Mouse (Mus musculus) cerebellum, adult 2 months (tissue): Measurements from ENCODE around the gene Tcl1b5. TPM values are rescaled to one million over a fixed set of nuclear protein-coding genes. Genes with fewer than 3 reads are reported as not detected.
A peak's percentile ranks its signal among the peaks of the same experiment; 100 is the strongest.
"Not testable (repeated sequence)": the region's sequence is repeated elsewhere in the genome, so short reads cannot be mapped to it uniquely, and the experiment has no call there.

Experiments
- DNase-seq, 2 experiments: peaks; one replicate each; pipeline ENCODE4 v3.0.0; 2021
- H3K27ac ChIP-seq: fragments of 200-500 bp; 2 replicates; pipeline ENCODE4 v1.5.1; 2012; ENCODE audit warnings: low read length, control low read depth, inconsistent platforms; ENCODE audit not compliant: insufficient read depth
- H3K27me3 ChIP-seq: fragments of 200-500 bp; 2 replicates; pipeline ENCODE4 v1.6.1; 2012; ENCODE audit warnings: inconsistent platforms, mild to moderate bottlenecking, low read length, moderate library complexity; ENCODE audit not compliant: control insufficient read depth, insufficient read depth
- H3K4me1 ChIP-seq: fragments of 200-500 bp; 2 replicates; pipeline ENCODE4 v1.6.1; 2011; ENCODE audit warnings: low read length; ENCODE audit not compliant: control insufficient read depth, insufficient read depth
- H3K4me3 ChIP-seq: fragments of 200-500 bp; replicated peaks from 2 replicates; pipeline ENCODE3; 2011; ENCODE audit warnings: mild to moderate bottlenecking, low read depth, low read length, control low read depth; ENCODE audit not compliant: insufficient read depth
- CTCF ChIP-seq: fragments of 200-500 bp; IDR thresholded peaks from 2 replicates; pipeline ENCODE4 v1.5.1; 2011; ENCODE audit warnings: low read depth, mild to moderate bottlenecking, control low read depth, low read length, moderate library complexity, borderline replicate concordance; ENCODE audit not compliant: insufficient read depth
- POLR2A ChIP-seq: fragments of 200-500 bp; IDR thresholded peaks from 2 replicates; pipeline ENCODE4 v1.6.1; 2011; ENCODE audit warnings: low read length, control low read depth, borderline replicate concordance; ENCODE audit not compliant: insufficient read depth
- WGBS: fragments of 180-500 bp; shearing (Covaris S2); methylation state at CpG from one replicate; pipeline ENCODE4 v1.1.7; 2018; 5-methylcytosine and 5-hydroxymethylcytosine counted together
- polyA plus RNA-seq: library from polyadenylated mRNA; depleted of rRNA; stranded (reverse); fragments of >200 nt; gene quantifications from 2 replicates; pipeline ENCODE4 v1.2.3, GENCODE M21; 2012

Gene Tcl1b5
- polyA plus RNA-seq, 1 experiment = not detected

DNA sequence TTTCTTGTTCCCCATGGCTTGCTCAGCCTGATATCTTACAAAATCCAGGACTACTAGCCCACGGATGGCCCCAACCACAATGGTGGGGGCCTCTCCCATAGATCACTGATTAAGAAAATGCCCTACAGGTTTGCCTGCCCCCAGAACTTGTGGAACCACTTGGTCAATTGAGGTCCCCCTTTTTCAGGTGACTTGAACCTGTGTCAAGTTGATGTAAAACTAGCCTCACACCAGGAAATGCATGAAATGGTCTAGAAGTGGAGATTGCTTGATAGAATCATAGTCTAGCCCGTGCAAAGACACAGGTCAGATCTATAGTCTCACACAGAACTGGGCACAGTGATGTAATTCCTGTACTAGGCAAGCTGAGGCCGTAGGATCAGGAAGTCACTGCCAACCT lies 30.4 kb upstream of the Tcl1b5 start, which contains the start of gene Tcl1b2:
Tcl1b2 (plus strand) TSS at position 301 of the 400 bp plus-strand sequence.
- DNase-seq = no peak

DNA sequence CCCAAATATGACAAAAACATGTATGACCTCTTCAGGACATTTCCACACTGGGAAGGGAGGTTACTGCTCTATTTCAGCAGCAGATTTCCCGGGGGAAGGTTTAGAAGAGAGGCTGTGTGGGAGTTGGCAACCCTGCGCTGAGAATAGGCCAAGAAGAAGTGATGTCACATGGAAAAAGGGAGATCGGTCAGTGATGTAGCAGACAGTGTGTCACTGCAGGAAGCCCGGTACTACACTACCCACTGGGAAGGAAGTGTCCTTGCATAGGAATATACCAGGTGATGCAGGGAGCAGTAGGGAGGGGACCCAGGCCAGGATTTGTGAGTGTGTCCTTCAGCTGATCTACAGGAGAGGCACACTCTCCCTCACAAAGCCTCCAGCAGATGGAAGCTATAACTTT lies 20.9 kb upstream of the Tcl1b5 start:
- not testable (repeated sequence) for H3K4me3 ChIP-seq, H3K27ac ChIP-seq, H3K27me3 ChIP-seq, H3K4me1 ChIP-seq, DNase-seq
- WGBS = 19% methylated on average over 4 of the region's 4 CpGs

More for the DNA sequence above, 30.4 kb upstream of the Tcl1b5 start, which contains the start of gene Tcl1b2:
- Histone ChIP-seq H3K4me3 (no peak within 1 kb of the TSS), H3K27ac (no peak within 1 kb of the TSS), H3K4me1 (no peaks in the 10 kb centered on the region), H3K27me3 (no peaks in the 10 kb centered on the region)
- 77% methylated on average over 3 of the region's 3 CpGs for WGBS
- no peak for TF ChIP-seq POLR2A

DNA sequence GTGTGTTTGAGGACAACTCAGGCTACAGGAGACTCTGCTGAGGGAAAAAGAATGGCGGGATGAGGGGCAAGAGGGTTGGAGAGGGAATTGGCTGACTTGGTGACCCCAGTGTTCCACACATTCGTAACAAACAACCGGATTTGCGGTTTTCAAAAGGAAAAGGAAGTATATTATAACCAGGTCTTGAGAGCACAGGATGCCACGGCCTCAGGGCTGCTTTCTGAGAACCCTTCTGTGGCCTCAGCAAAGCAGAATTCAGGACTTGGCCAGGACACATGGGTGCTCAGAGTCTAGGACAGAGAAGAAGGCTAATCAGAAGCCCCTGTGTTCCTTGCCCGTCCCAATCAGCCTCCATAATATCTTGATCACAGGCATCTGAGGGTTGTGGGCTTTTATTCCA lies 17.3 kb upstream of the Tcl1b5 start:
- no peak overlapping the region for H3K4me3 ChIP-seq
- 91% methylated on average over 6 of the region's 6 CpGs for WGBS
- no peaks in the 10 kb centered on the region for H3K27me3 ChIP-seq
- no peak for DNase-seq
- TF ChIP-seq CTCF = no peak
- no peak for TF ChIP-seq POLR2A
- no peak overlapping the region for H3K27ac ChIP-seq
- H3K4me1 ChIP-seq = no peaks in the 10 kb centered on the region

DNA sequence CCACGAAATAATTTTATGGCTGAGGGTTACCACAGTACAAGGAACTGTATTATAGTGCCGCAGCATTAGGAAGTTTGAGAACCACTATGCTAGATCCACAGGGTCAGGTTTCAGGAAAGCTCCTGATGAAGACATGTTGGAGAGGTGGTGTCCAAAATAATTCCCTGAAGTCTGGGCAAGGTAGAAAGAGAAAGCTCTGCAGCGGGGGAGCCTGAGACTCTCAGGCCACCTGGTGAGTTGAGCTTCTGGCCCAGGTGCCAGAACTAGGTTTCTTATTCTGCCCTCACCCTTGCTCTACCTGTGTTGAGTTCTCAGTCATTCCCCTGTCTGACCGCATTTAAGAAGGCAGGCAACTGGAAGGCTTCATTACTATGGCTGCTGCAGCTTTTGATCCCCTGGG lies 16.8 kb upstream of the Tcl1b5 start, which contains the start of gene Tcl1b1:
Tcl1b1 (plus strand) TSS at position 301 of the 400 bp plus-strand sequence.
- Histone ChIP-seq H3K4me3 (no peak within 1 kb of the TSS), H3K4me1 (no peaks in the 10 kb centered on the region), H3K27me3 (no peaks in the 10 kb centered on the region), H3K27ac (no peak within 1 kb of the TSS)
- 86% methylated on average over 4 of the region's 4 CpGs for WGBS
- TF ChIP-seq POLR2A (no peak), CTCF (no peak)
- no peak for DNase-seq

DNA sequence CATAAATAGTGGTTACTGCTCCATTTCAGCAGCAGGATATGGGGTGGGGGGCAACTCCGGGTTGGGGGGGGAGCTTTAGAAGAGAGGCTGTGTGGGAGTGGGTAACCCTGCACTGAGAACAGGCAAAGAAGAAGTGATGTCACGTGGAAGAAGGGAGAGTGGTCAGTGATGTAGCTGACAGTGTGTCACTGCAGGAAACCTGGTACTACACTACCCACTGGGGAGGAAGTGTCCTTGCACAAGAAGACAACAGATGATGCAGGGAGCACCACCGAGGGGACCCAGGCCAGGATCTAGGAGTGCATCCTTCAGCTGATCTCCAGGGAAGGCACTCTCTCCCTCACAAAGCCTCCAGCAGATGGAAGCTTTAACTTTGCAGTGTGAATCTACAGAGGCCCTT lies 9.4 kb upstream of the Tcl1b5 start:
- WGBS = 59% methylated on average over 3 of the region's 3 CpGs

DNA sequence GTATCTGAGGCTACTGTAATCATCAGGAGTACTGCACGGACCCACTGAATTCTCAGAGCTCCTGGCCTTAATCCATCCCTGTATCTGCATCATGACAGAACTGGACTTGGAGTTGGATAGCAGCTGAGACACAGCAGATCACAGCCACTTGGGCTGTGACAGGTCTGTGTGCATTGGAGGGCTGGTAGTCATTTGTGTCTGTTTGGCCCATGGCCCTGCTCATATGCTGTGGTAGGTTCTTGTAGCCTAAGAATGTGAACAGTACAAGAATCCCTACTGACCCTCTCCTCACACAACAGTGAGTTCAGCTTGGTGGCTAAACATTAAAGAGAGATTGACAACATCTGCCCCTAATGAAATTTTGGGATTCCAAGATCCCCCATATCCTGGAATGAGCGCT lies 2.8 kb upstream of the Tcl1b5 start:
- no peaks in the 10 kb centered on the region for H3K4me1 ChIP-seq
- no peak overlapping the region for H3K4me3 ChIP-seq
- no peaks in the 10 kb centered on the region for H3K27me3 ChIP-seq
- no peak overlapping the region for H3K27ac ChIP-seq
- no peak for DNase-seq
- 87% methylated on average over 2 of the region's 2 CpGs for WGBS
- no peak for TF ChIP-seq POLR2A
- TF ChIP-seq CTCF = no peak

More for the DNA sequence above, 9.4 kb upstream of the Tcl1b5 start:
- Histone ChIP-seq H3K4me3 (no peak overlapping the region), H3K4me1 (no peaks in the 10 kb centered on the region), H3K27me3 (no peaks in the 10 kb centered on the region), H3K27ac (no peak overlapping the region)
- TF ChIP-seq CTCF = no peak
- no peak for TF ChIP-seq POLR2A
- no peak for DNase-seq

DNA sequence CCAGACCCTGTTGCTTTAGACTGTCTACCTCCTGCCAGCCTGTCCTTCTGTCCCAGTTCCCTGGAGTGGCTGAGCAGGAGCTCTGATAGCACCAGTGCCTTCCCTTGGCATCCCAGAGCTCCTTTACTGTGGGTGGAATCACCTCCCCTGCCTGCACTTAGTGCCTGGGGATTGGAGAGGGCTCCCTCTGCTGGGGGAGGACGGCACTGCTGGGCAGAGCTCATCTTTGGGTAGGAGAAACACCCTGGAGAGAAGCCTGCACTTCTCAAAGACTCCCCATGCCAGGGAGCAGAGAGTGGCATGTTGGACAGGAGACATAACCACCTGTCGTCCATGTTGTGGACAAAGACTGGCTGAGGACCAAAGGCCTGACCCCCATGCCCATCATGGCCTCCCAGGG lies 1.8 kb upstream of the Tcl1b5 start:
- H3K27ac ChIP-seq, H3K4me3 ChIP-seq, H3K4me1 ChIP-seq, H3K27me3 ChIP-seq: not testable (repeated sequence)
- 19% methylated on average over 2 of the region's 2 CpGs for WGBS
- DNase-seq = peak; percentile 8 to 27

DNA sequence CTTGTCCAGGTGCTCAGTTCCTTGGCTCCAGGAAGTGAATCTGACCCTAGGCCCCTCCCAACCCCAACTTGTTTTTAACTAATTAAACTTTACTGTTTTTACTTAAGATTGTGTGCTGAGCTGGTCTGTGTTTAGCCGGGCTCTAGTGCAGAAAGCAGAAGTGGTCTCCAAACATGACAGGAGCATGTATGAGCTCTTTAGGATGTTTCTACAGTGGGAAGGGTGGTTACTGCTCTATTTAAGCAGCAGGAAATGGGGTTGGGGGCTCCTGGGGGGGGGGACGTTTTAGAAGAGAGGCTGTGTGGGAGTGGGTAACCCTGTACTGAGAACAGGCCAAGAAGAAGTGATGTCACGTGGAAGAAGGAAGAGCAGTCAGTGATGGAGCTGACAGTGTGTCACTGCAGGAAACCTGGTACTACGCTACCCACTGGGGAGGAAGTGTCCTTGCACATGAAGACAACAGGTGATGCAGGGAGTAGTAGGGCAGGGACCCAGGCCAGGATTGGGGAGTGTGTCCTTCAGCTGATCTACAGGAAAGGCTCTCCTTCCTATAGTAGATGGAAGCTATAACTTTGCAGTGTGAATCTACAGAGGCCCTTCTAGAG lies 5.0 kb downstream of the Tcl1b5 start:
- not testable (repeated sequence) for H3K4me1 ChIP-seq, H3K27me3 ChIP-seq, DNase-seq, H3K27ac ChIP-seq, H3K4me3 ChIP-seq
- 70% methylated on average over 4 of the region's 4 CpGs for WGBS

DNA sequence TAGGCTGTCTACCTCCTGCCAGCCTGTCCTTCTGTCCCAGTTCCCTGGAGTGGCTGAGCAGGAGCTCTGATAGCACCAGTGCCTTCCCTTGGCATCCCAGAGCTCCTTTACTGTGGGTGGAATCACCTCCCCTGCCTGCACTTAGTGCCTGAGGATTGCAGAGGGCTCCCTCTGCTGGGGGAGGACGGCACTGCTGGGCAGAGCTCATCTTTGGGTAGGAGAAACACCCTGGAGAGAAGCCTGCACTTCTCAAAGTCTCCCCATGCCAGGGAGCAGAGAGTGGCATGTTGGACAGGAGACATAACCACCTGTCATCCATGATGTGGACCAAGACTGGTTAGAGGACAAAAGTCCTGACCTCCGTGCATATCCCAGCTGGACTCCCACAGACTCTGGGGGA lies 12.8 kb downstream of the Tcl1b5 start:
- not testable (repeated sequence) for H3K4me1 ChIP-seq, H3K27ac ChIP-seq, H3K27me3 ChIP-seq, H3K4me3 ChIP-seq, DNase-seq
- 37% methylated on average over 2 of the region's 2 CpGs for WGBS
- peak; percentile 15; the same call in 1 of the 2 replicates for TF ChIP-seq CTCF

DNA sequence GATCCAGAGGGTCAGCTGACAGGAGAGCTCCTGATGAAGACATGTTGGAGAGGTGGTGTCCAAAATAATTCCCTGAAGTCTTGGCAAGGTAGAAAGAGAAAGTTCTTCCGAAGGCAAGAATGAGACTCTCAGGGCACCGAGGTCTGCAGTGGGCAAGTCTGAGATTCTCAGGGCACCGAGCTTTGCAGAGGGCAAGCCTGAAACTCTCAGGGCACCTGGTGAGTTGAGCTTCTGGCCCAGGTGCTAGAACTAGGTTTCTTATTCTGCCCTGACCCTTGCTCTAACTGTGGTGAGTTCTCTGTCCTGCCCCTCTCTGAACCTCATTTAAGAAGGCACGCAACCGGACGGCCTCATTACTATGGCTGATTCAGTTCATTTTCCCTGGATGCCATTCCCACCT lies 14.6 kb downstream of the Tcl1b5 start, which contains the start of gene Tcl1b3:
Tcl1b3 (plus strand) TSS at position 301 of the 400 bp plus-strand sequence.
- H3K4me3 ChIP-seq, H3K4me1 ChIP-seq, H3K27me3 ChIP-seq, DNase-seq, H3K27ac ChIP-seq: not testable (repeated sequence)
- WGBS = 95% methylated on average over 6 of the region's 6 CpGs

DNA sequence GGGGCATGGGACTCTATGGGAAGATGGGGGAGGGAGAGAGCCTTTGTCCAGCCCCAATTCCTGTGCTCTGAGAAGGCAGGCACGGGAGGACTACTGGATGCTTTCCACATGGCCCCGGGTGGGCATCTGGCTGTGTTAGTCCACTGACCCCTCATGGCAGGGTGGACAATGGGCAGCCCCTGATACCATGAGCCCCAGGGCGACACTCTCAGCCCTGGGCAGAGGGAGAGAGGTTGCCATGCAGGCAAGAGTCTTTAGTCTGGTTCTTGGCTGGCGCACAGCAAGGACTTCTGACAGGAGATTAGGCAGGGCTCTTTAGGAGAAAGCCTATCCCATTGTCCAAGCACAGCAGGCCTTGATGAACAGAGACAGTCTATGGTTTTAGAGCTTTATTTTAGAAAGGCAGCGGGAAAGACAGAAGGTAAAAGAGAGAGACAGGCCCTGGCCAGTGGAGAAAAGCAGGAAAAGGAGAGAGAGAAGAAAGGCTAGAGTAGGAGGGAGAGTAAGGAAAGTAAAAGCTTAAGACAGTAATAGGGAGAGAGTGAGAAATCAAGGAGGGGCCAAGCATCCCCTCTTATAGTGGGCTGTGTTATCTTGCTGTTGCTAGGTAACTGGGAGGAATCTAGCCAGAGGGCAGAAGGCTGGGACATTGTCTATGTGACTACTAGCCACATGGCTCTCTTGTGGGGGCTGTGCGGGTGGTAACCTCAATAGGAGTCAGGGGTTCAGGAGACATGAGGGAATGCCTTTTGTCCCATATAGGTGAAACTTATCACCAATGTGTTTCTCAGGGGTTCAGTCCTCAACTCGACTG lies 23.7 kb downstream of the Tcl1b5 start:
- H3K4me3 ChIP-seq, H3K27ac ChIP-seq, H3K4me1 ChIP-seq, H3K27me3 ChIP-seq, DNase-seq: not testable (repeated sequence)
- 30% methylated on average over 7 of the region's 7 CpGs for WGBS
